Mouse (Mus musculus): ENCODE results near the gene Amy2a5.
"Not testable (repeated sequence)": the region's sequence is repeated elsewhere in the genome, so short reads cannot be mapped to it uniquely, and the experiment has no call there.

Amy2a5 gene

DNA sequence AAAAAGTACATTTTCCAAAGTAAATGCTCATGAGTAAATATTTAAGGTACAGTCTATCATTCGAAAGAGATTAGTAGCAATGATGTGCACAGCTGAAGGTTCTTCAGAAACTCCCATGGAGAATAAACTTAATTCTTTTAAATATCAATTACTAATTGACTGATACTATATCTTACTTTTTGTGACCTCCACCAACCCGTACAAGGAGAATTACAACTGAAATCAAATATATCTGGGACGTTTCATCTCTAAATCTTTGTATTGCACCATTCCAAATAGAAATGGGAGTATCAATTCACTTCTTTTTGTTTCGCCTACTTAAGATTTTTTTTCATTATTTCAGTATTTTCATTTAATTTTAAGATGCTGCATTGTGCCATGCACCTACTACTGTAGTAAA lies at the start of gene Amy2a5:
Gene Amy2a5 (minus strand): TSS at position 101 of the 400 bp plus-strand sequence.
- not testable (repeated sequence) for DNase-seq (ENCODE audit: low spot score)

DNA sequence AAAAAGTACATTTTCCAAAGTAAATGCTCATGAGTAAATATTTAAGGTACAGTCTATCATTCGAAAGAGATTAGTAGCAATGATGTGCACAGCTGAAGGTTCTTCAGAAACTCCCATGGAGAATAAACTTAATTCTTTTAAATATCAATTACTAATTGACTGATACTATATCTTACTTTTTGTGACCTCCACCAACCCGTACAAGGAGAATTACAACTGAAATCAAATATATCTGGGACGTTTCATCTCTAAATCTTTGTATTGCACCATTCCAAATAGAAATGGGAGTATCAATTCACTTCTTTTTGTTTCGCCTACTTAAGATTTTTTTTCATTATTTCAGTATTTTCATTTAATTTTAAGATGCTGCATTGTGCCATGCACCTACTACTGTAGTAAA lies 32.7 kb upstream of the Amy2a5 start, which contains the start of gene Amy2a4:
Gene Amy2a4 (minus strand): TSS at position 101 of the 400 bp plus-strand sequence.
- DNase-seq (ENCODE audit: low spot score), result not testable (repeated sequence)

DNA sequence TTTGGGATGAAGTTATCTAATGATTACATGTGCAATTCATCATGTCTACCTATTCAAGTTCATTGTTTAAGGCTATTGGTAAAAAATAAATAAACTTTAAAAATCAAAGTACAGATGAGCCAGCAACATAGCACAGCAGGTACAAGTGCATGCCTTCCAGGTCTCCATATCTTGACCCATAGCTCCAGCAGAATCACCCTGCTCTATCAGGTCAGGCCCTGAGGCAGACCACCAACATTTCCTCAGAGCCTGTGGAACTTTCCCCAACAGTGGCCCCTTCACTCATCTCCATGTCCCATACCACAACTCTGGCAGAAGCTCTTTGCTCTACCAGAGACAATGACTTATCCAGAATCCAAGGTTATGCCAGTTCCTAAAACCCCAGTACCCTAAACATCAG lies 21.6 kb upstream of the Amy2a5 start:
- not testable (repeated sequence) for DNase-seq (ENCODE audit: low spot score)

DNA sequence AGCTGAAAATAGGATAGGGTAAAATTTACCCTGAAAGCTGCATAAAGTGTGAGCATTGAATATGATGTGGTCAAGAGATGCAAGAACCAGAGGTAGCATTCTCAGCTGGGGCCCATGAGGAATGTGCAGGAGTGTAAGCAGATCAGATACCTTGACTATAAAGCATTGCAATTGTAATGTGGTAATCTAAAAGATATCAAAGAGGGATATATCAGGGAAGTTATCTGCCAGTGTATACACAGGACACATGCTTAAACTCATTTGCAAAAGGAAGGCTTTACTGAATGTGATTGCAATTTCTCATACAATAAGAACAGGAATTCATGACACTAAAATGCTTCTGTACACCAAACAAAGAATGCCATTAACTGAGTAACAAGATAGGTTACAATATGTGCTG lies 20.9 kb upstream of the Amy2a5 start:
- DNase-seq (ENCODE audit: low spot score), result not testable (repeated sequence)

DNA sequence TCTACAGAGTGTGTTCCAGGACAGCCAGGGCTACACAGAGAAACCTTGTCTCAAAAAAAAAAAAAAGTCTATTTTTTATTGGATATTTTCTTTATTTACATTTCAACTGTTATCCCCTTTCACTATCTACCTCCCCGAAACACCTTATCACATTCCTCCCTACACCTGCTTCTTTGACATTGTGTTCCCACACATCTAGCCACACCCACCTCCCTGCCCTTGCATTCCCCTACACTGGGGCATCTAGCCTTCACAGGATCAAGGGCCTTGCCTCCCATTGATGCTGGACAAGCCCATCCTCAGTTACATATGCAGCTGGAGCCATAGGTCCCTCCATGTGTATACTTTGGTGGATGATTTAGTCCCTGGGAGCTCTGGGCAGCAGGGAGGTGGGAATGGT lies 31.5 kb downstream of the Amy2a5 start:
- DNase-seq (ENCODE audit: low spot score), result no peak

Measured in testis, postnatal 14 days (tissue).